Mouse (Mus musculus): Measurements from ENCODE around the gene Smtn.

DNA sequence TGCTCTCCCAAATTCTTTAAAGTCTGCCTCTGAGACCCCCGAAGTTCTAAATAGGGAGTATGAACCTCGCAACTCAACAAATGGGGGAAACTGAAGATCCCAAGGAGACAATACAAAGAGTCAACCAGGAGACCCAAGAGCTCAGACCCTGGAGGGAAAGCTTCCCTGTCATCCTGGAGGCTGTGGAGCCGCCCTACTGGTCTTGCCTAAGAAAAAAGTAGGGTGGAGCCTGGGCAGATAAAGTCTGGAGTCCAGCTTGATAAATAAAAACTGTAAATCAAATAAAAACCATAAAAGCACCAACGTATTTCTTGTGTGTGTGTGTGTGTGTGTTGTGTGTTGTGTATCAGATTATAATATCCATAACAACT is 601 bp downstream of the Smtn start:
- TF ChIP-seq CTCF (IDR thresholded peaks at IDR 0.05; ENCODE audit: insufficient read depth, low read length) (no peak), POLR2A (IDR thresholded peaks at IDR 0.05; ENCODE audit: borderline replicate concordance, extremely low read depth, low read depth, low read length) (no peak)

All from lung, adult 2 months (tissue).